Mouse (Mus musculus): ENCODE measurements at regions not wholly inside any gene's neighbourhood (a gene's known extent, or its start where the extent isn't known, plus 50 kb on each side); places are given as distances from the start of the nearest gene placed in this dataset.

- no peak for DNase-seq
Observed at GRCm38 (mm10) chr19:36178828-36179251, 58.9 kb upstream of the Ankrd1 start.

DNA sequence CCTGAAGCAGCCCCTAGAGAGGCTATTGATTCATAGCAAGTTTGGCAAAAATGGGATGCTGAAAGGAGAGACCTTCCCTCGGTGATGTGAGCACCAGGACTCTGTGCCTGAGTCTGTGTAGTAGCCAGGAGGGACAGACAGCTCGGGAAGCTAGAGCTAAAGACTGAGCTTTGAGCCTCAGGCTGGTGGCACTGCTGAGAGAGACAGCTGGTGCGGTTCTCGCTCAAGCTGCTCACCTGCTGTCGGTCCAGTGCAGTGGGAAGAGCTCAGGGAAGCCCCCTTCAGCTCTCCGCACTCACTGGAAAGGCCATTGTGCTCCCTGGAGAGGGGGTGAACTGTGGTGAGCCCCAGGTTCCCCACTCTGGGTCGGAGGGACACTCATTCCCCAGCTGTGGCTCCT lies 60.4 kb upstream of the Ankrd1 start:
- DNase-seq = no peak

- no peak for DNase-seq
Observed at GRCm38 (mm10) chr19:36181535-36181934, 61.6 kb upstream of the Ankrd1 start.

GRCm38 (mm10) chr19:36183127-36183526 lies 63.2 kb upstream of the Ankrd1 start:
- DNase-seq = peak; percentile 24

DNA sequence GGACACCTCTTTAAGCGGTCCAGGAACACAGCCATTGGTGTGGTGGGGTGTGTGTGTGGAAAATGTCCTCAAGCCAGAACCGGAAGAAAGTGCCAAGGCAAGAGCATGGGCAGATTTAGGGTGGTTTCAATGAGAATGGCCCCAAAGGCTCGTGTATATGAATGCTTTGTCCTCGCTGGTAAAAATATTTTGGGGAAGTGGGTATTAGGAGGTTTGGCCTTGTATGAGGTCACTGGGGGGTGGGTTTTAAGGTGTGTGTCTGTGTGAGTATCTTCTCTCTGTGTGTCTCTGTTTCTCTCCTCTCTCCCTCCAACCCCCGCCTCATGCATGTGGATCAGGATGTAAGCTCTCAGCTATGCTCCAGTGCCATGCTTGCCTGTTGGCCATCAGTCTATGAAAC lies 69.8 kb upstream of the Ankrd1 start:
- no peak for DNase-seq

DNA sequence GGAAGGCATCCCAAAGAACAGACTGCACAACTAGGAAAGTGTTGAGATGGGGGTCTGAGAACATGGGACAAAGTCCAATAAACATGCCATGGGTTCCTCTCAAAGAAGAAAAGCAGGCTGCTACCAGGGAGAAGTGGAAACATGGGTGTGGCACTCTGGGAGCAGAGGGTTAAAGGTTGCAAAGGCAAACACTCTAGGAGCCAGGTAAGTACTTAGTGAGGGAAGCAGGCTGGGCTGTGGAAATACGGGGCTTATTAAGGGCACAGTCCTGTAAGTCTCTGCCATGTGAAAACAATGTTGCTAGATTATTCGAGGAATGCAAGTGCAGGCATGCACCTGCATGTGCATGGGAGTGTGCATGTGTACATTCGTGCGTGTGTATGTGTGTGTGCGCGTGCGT lies 71.7 kb upstream of the Ankrd1 start:
- DNase-seq = no peak

DNA sequence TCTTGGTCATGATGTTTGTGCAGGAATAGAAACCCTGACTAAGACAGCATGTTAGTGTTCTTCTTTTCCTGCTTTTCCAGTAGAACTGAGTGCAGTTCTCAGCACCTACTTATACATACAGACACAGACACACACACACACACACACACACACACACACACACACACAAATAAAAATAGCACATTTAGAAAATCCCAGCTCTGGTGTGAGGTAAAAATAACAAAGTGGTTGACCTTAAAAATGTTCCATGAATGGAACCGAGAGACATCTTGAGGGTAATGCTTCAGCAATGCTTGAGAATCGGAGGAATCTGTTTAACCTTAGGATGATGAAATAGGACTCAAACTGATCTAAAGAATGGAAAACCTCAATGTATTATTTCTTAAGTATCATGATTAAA lies 84.4 kb upstream of the Ankrd1 start:
- no peak for DNase-seq

DNA sequence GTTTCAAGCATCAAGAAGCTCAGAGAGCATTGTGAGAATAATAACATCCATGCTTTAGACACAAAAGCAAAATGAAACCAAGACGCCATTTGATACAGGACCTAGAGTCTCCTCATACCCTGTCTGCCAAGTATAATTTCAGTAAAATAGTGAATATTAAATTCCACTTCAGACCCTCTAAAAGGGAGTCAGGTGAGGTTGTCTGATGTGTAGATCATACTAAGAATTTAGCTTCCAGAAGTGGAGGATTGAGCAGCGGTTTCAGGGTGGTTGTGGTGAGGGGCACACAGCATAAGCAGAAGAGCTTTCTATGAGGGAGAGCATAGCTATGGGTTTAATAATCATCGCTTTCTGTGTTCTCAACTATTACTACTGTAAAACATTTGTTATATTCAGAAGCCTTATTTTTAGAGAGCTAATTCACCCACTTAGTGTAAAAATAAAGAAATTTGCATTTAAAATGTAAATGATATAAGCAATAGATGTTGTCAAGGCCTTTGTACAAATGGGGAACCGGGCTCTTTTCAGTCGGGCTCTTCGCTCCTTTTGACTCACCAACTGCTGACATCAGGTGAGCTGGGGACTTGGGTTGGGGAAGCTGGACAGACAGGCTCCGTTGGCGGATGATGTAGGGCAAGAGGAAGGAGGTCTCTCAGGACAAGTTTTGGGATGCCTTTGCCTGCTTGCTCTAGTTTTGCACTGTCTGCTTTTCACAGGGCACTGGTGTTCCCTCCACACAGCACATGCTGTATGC lies 85.2 kb upstream of the Ankrd1 start:
- no peak for DNase-seq

DNA sequence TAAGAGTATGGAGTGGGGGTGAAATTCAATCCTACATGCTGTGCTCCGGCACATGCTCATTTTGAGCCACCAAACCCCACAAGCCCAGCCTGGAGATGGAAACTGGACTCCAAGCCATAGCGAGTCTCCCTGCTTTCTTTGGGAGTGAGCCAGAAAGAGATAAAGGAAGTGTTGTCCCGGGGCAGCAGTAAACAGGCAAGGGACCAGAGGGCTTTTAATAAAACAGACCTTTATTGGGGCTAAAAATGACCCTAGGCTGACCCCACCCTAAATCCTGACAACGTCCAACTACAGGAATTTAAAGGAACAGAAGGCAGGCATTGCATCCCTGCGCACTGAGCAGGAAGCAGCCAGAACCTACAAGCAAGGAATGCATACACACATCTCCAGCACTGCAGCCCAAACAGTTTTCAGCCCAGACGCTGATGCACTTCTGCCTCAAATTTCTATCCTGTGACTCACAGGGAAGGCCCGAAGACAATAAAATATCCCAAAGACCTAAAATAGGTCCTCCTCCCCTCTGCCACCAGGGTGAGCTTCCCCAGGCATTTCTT lies 87.9 kb upstream of the Ankrd1 start:
- DNase-seq = no peak

- DNase-seq = no peak
Observed at GRCm38 (mm10) chr19:36208419-36208818, 88.5 kb upstream of the Ankrd1 start.

- no peak for DNase-seq
Observed at GRCm38 (mm10) chr19:36213461-36213860, 93.6 kb upstream of the Ankrd1 start.

GRCm38 (mm10) chr19:36214188-36214968 lies 94.5 kb upstream of the Ankrd1 start:
- DNase-seq = peak; percentile 25

GRCm38 (mm10) chr19:36217177-36217576 lies 97.3 kb upstream of the Ankrd1 start:
- no peak for DNase-seq

DNA sequence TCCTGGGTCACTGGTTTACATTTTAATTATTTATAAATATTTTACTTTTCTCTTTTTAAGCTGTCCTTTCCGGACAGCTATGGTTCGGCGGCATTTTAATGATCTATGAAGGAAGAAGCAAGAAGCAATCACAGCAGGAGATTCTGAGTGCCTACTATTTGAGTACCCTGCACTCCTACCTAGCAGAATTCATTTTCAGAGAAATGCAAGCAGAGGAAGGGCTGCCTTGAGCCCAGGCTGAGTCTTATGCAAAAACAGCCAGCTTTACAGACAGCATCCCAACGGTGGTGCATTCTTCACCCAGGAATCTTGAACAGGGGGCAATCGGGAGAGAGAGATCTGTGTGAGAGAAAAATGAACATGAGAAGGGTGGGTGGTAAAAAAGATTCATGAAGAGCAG lies 97.7 kb upstream of the Ankrd1 start:
- no peak for DNase-seq

DNA sequence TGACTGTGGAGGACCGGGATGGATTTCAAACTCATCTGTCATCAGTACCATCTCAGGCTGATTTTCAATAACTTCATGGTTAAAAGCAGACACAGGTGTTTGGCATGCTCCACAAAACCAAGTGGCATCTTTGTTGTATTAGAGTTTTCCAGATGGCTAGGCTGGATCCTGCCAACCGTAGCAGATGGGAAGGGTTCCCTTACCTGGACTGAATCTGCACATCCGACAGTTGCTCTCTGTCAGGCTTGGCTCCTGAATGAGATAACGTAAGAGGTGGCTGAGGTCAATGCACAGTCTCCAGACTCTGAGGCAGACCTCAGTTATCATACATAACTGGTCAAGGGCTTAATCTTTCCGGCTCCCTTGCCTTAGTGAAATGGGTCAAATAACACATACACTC lies 99.0 kb upstream of the Ankrd1 start:
- no peak for DNase-seq

DNA sequence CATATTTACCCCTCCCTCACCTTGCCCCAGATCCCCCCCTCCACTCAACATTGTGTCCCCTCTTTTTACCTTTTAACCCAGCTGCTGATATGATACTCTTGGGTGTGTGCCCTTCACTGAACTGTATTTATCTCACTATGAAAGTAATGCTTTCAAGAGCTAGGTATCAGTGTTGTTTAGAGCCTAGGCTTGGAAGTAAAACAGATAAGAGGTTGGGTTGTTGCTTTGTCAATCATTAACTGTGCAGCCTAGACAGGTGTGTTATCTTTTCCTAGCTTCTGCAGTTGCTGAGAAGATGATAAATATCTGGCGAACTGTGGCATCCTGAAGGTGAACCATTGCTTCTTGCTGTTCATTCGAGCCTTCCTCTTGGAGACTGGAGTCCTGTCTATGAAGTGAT lies 101.2 kb upstream of the Ankrd1 start:
- DNase-seq = no peak

DNA sequence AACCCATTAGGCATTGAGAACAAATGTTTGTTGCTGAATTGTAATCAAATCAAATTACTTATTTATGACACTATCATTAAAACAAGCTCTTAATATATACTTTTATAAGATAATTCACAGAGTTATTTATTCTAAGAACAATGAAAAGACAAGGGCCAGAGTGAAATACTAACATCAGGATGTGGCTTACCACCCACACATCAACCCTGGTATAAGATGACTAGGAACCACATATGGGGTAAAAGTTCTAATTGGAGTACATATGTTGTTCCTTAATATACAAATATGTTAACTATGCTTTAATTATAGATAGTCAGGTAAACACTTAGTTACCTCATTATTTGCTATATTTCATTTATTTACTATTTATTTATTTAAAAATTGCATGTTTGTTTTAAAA lies 101.7 kb upstream of the Ankrd1 start:
- DNase-seq = no peak

DNA sequence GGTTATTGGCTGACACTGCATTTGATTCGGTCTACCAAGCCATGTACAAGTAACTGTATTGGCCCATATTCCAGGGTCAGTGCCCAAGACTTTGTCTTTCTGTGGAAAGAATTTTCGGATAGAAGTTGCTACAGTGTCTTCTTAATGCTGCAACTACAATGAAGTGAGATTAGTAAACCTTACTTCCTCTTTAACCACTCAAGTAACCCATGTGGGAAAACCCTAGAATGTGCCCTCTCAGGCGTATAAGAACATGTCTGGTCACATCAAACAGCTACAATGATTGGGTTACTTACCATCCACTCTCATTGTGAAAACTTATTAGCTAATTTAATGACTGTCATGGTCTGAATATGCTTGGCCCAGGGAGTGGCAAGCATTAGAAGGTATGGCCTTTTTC lies 102.3 kb upstream of the Ankrd1 start:
- DNase-seq = no peak

DNA sequence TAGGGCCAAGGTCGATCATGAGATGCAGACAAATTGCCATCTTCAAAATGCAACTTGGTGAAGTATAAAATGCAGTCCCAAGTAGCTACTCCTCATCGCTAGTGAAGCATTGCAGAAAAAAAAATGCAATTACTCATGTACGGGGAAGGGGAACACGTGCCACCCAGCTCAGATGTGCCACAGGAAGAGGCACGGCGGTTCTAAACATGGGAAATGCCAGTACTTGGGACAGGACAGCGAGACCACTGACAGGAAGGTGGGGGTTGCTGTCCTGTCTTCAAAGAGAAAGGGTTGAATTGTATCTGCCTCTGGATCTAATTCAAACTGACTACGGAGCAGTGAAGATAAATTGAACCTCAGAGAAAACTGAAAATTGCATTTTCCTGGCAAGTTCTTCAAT lies 104.6 kb upstream of the Ankrd1 start:
- DNase-seq = no peak

DNA sequence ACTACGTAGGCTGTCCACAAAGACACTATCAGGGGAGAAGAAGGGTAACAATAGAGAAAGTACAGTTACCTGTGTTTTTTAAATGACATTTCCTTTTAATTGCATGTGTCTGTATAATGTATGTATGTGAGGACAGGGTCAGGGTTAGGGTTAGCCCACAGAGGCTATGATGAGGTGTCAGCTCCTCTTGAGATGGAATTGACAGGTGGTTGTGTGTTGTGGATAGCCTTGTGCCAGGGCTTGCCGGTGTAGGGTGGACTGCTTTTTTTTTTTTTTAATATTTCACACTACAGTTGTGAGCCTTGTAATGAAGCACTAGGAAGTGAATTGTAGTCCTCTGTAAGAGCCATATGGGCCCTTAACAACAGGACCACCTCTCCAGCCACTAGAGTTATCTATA lies 105.7 kb upstream of the Ankrd1 start:
- DNase-seq = no peak

DNA sequence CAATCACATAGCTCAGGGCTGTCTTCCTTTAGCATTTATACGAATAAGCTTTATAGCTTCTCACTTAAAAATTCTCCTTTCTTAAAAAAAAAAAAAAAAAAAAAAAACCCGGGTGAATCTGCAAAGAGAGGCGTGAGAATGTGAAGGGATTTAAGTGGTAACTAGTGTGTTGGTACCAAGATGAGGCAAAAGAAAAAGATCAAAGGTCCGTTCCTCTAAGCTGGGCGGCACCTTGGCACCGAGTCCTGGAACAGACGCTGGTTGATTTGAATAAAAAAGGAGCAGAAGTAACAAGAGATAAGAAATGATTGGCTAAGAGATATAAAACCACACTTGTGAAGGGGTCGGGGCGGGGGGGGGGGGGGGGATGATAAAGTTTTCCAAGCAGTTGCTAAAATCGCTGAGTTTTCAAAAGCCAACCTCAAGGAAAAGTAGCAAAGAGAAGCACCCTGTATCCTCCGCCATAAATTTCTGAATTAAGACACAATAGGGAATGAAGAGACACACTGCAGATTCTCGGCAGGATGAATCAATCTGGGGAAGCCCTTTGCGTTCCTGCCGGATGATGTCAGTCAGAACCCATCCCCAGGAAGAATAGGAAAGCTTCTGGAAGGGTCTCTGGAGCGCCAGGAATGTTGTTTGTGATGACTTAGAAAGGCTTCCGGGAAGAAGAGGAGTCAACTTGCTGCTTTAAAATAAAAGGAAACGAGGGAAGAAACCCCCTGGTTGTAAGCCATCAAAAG lies 107.7 kb upstream of the Ankrd1 start:
- no peak for DNase-seq

- no peak for DNase-seq
Observed at GRCm38 (mm10) chr19:36229315-36229714, 109.4 kb upstream of the Ankrd1 start.

DNA sequence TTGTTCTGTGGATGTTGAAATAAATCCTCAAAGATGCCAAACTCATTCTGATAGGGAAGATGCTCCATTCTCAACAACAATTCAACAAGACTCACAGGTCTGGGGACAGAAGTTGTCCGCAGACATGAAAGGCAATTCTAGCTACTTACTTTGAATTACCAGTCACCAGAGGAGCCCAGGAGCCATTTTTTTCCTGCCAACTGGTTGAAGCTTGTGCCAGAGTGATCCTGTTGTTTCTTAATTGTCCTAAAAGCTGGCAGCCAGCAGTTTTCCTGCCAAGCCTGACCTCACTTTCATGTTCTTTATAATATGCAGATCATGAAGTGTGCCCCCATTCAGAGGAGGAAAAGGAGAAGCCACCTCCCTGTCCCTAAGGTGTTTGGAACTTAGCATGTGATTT lies 110.0 kb upstream of the Ankrd1 start:
- no peak for DNase-seq

Data from adrenal gland, adult 8-10 months (tissue).